Mouse (Mus musculus): ENCODE measurements around the gene Lypd6. TPM values are rescaled to one million over a fixed set of nuclear protein-coding genes. Genes with fewer than 3 reads are reported as not detected.

Gene Lypd6
- polyA plus RNA-seq, 1 experiment: 3.1 TPM

DNA sequence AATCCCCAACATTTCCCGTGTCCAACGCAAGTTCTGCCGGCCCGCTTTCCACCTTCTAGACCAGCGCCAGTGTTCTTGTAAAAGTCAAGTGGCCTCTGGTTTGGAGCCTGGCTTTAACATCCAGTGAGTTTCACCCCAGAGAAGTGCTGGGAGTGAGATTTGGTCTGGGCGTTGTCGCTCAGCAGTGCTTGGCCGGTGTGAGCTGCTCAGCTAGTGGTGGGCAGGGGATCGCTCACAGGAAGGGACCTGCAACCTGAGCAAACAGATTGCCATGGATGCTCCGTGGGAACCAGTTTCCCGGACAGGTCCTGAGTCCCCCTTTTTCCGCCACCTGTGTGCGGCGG lies 355 bp upstream of the Lypd6 start:
- 3% methylated on average over 14 of the region's 14 CpGs for WGBS
- H3K4me3 ChIP-seq (replicated peaks; ENCODE audit: extremely low read depth, low read depth, low read length): peak overlapping the region; percentile 31
- TF ChIP-seq CTCF (IDR thresholded peaks at IDR 0.05; ENCODE audit: insufficient read depth, low read length) (no peak), POLR2A (IDR thresholded peaks at IDR 0.05; ENCODE audit: borderline replicate concordance, extremely low read depth, low read depth, low read length) (no peak)
- H3K4me1 ChIP-seq (ENCODE audit: control insufficient read depth, insufficient read depth, low read length): no peaks in the 10 kb centered on the region
- peak; percentile 39 for DNase-seq

DNA sequence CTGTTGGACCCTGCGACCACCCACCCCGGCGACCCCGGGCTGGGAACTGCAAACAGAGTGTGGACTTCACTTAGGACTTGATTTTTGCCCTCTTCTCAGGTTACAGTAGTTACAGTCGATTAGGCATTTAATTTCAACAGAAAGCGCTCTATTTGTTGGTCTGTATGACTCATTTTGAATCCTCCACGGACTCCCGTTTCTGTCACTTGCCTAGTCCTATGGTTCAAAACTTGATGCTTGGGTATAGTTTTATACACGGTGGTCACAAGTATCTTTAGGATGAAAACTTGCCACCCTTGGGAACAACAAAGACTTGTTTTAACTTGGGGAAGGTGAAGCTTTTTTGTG lies 713 bp downstream of the Lypd6 start:
- WGBS: 1% methylated on average over 9 of the region's 9 CpGs
- DNase-seq: no peak
- no peaks in the 10 kb centered on the region for H3K4me1 ChIP-seq (ENCODE audit: control insufficient read depth, insufficient read depth, low read length)
- peak overlapping the region; percentile 0 for H3K4me3 ChIP-seq (replicated peaks; ENCODE audit: extremely low read depth, low read depth, low read length)
- TF ChIP-seq POLR2A (IDR thresholded peaks at IDR 0.05; ENCODE audit: borderline replicate concordance, extremely low read depth, low read depth, low read length): no peak
- no peak for TF ChIP-seq CTCF (IDR thresholded peaks at IDR 0.05; ENCODE audit: insufficient read depth, low read length)

DNA sequence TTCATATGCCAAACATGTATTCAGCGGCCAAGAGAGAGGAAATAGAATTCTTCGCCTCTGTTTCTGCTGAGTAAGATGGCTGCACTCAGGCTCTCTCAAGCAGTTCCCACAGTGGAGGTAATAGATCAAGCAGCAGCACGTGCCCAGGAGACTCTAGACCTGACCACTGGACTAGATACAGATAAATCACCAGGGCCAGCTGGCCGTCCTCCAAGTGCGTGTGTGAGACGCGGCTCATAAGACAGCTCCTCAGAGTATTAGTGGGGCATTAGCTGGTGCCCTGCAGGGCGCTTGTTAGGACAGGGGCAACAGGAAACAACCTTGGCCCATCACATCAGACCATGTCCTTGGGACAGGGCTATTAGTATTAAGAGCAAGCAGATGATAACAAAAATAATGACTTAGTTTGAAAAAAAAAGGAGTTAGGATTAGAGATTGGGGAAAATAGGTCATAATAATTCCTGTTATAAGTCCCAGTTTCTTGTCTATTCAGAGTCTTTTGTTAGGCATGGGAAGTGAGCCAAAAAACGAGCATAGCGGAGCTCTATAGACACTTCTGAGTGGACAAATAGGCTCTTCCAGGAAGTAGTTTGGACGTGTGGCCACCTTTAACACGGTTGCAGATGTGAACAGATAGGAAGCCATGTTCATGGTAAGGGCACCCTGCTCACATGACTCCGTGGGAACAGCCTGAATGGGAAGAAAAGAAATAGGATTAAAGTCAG lies 3.5 kb downstream of the Lypd6 start:
- H3K4me3 ChIP-seq (replicated peaks; ENCODE audit: extremely low read depth, low read depth, low read length): no peak overlapping the region
- DNase-seq: no peak
- WGBS: 49% methylated on average over 13 of the region's 13 CpGs
- H3K4me1 ChIP-seq (ENCODE audit: control insufficient read depth, insufficient read depth, low read length): no peaks in the 10 kb centered on the region
- TF ChIP-seq CTCF (IDR thresholded peaks at IDR 0.05; ENCODE audit: insufficient read depth, low read length) (no peak), POLR2A (IDR thresholded peaks at IDR 0.05; ENCODE audit: borderline replicate concordance, extremely low read depth, low read depth, low read length) (no peak)

DNA sequence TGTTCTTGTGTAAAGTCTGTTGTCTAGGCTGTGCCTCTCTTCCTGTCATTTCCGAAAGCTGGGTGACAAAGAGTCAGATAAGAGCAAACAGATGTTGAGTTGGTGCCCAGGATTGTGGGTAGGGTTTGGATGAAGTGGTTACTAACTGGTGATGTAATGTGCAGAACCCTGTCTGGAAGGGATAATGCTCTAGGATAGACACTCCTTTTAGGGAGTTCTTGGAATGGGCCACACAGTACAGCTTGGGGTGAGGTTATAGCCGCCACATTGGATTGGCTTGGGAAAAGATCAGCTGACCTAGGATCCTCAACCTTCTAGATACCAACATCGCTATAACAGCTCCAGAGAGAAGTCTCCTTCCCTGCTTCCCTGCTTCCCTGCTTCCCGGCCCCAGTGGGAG lies 5.9 kb downstream of the Lypd6 start:
- H3K4me3 ChIP-seq (replicated peaks; ENCODE audit: extremely low read depth, low read depth, low read length): no peak overlapping the region
- 82% methylated on average over 4 of the region's 4 CpGs for WGBS
- TF ChIP-seq POLR2A (IDR thresholded peaks at IDR 0.05; ENCODE audit: borderline replicate concordance, extremely low read depth, low read depth, low read length): no peak
- no peaks in the 10 kb centered on the region for H3K4me1 ChIP-seq (ENCODE audit: control insufficient read depth, insufficient read depth, low read length)
- no peak for DNase-seq

DNA sequence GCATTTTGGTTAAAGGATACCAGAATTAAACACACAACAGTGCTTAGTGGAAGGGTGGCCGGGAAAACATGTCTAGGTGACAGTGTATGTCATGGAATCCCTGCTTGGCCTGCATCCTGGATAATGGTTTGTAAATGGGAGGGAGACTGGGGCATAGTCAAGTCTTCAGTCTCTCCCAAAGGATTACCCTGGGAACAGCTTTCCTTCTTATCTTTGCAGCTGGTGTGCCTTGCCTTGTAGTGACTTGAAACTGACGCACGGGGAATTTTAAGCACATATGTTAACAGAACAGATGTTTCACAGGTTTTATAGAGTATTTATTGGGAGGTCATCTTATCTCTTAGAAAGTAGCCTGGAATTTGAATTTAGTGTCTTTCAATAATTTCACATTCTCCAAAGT lies 18.5 kb downstream of the Lypd6 start:
- DNase-seq: no peak
- Histone ChIP-seq H3K4me1 (ENCODE audit: control insufficient read depth, insufficient read depth, low read length) (no peaks in the 10 kb centered on the region), H3K4me3 (replicated peaks; ENCODE audit: extremely low read depth, low read depth, low read length) (no peak overlapping the region)
- TF ChIP-seq POLR2A (IDR thresholded peaks at IDR 0.05; ENCODE audit: borderline replicate concordance, extremely low read depth, low read depth, low read length) (no peak), CTCF (IDR thresholded peaks at IDR 0.05; ENCODE audit: insufficient read depth, low read length) (no peak)
- WGBS: 68% methylated on average over 3 of the region's 3 CpGs

DNA sequence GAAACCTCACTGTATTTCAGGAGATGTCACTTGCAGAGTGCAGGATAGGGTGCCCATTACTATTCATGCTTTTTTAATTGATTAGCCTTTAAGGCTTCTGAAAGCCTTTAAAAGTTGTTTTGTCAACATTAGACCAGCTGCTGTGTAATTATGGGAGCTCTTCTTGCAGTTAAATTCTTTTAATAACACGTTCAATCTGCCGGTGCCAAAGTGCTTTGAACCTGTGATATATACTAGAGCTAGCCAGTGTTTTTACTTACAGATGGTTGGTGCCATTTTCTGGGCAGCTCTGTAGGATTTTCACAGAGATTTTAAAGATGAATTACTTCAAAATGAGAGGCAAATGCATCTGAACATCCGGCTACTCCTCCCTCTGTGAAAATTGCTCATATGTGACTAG lies 21.5 kb downstream of the Lypd6 start:
- Histone ChIP-seq H3K4me3 (replicated peaks; ENCODE audit: extremely low read depth, low read depth, low read length) (no peak overlapping the region), H3K4me1 (ENCODE audit: control insufficient read depth, insufficient read depth, low read length) (no peaks in the 10 kb centered on the region)
- no peak for DNase-seq
- TF ChIP-seq POLR2A (IDR thresholded peaks at IDR 0.05; ENCODE audit: borderline replicate concordance, extremely low read depth, low read depth, low read length) (no peak), CTCF (IDR thresholded peaks at IDR 0.05; ENCODE audit: insufficient read depth, low read length) (no peak)
- 80% methylated on average over 3 of the region's 3 CpGs for WGBS

DNA sequence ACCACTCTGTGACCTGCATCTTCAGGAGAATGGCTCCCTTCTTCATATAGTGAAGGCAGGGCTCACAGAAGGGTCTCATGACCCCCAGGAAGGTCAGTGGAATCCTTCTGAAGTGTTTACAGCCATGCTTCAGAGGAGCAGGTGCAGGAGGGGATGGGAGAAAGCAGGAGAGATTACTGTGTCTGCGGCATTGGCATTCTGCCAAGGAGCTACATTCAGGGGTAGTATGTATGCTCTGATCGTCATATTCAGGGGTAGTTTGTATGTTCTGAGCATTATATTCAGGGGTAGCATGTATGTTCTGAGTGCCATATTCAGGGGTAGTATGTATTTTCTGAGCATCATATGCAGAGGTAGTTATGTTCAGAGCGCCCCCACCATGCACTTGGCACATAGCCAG lies 30.1 kb downstream of the Lypd6 start:
- TF ChIP-seq POLR2A (IDR thresholded peaks at IDR 0.05; ENCODE audit: borderline replicate concordance, extremely low read depth, low read depth, low read length) (no peak), CTCF (IDR thresholded peaks at IDR 0.05; ENCODE audit: insufficient read depth, low read length) (no peak)
- WGBS: 63% methylated on average over 3 of the region's 3 CpGs
- H3K4me3 ChIP-seq (replicated peaks; ENCODE audit: extremely low read depth, low read depth, low read length): no peak overlapping the region
- no peak for DNase-seq
- H3K4me1 ChIP-seq (ENCODE audit: control insufficient read depth, insufficient read depth, low read length): no peaks in the 10 kb centered on the region

DNA sequence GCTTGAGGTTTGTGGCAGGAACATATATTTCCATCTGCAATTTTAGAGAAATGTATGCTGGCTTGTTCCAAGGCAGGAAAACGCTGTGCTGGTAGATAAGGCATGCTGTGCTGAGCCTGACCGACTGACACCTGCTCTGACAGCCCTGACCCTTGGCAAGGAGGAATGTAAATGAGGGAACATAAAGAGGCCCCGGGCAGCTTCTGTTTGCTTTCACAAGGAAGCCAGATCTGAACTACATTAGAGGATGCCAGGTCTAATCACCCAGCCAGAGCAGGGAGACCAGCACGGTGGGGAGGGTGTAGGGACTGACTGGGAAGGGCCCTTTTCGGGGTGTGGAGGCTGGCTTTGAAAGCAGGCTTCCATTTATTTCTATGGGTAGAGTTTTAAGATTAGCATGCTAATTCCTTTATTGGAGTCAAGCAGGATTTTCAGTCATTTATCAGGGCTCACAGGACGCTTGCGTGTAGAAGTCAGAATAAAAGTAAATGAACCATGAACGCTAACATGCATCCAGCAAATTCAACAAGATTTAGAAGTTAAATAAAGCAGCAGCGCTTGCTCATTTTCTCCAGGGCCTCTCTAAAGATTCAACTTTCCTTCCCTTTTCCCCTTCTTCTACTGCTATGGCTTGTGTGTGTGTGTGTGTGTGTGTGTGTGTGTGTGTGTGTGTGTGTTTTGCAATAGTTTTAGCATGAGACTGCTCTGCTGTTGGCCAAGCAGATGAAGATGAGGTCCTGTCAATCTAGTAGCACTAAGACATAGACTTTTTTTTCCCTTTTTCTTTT lies 34.3 kb downstream of the Lypd6 start:
- WGBS: 35% methylated on average over 9 of the region's 9 CpGs
- no peaks in the 10 kb centered on the region for H3K4me1 ChIP-seq (ENCODE audit: control insufficient read depth, insufficient read depth, low read length)
- H3K4me3 ChIP-seq (replicated peaks; ENCODE audit: extremely low read depth, low read depth, low read length): no peak overlapping the region
- DNase-seq: no peak
- TF ChIP-seq CTCF (IDR thresholded peaks at IDR 0.05; ENCODE audit: insufficient read depth, low read length) (no peak), POLR2A (IDR thresholded peaks at IDR 0.05; ENCODE audit: borderline replicate concordance, extremely low read depth, low read depth, low read length) (no peak)

DNA sequence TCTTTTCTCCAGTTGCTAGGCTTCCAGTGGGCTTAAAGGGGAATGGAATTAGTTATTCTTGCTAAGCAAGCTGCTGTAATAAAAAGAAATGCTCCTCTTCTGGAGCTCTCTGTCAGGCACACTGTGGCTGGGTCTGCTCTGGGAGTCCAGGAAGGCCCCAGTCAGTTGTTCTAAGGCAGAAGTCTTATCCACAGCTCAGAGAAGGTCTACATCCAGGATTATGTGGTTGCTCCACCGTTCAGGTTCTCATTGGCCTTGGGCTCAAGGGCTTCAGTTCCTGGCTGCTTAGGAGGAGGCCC lies 34.9 kb downstream of the Lypd6 start:
- TF ChIP-seq CTCF (IDR thresholded peaks at IDR 0.05; ENCODE audit: insufficient read depth, low read length): no peak
- TF ChIP-seq POLR2A (IDR thresholded peaks at IDR 0.05; ENCODE audit: borderline replicate concordance, extremely low read depth, low read depth, low read length): no peak
- H3K4me3 ChIP-seq (replicated peaks; ENCODE audit: extremely low read depth, low read depth, low read length): no peak overlapping the region
- DNase-seq: no peak
- 75% methylated on average over 1 of the region's 1 CpGs for WGBS
- no peaks in the 10 kb centered on the region for H3K4me1 ChIP-seq (ENCODE audit: control insufficient read depth, insufficient read depth, low read length)

DNA sequence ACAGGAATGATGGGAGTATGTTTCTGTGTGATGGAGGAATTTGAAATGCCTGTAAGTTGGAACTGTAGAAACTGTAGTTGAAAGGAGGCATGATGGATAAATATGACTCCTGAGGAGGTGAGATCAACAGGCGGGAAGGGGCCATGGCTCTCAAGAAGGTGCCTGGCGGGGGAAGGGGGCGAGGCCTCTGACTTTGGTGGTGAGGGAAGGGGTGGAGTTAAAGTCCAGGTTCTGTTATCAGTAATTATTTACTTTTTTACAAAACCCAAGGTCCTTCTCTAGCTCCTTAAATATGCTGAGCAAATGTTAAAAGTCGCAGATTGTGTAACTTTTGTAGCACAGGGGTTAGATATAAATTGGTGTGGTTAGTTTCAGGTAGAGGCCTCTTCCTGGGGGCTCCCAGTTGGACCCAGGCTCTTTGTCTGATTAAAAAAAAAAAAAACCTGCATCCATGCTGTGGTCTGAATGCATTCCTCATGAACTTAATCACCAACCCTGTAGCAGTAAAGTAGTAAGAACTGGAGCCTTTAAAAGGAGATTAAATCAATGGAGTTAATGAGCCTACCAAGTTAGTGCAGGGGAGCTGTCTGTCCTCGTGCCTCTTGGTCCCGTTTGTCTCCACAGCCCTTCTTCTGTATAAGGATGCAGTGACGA lies 37.7 kb downstream of the Lypd6 start:
- TF ChIP-seq POLR2A (IDR thresholded peaks at IDR 0.05; ENCODE audit: borderline replicate concordance, extremely low read depth, low read depth, low read length) (no peak), CTCF (IDR thresholded peaks at IDR 0.05; ENCODE audit: insufficient read depth, low read length) (no peak)
- WGBS: 55% methylated on average over 7 of the region's 7 CpGs
- H3K4me3 ChIP-seq (replicated peaks; ENCODE audit: extremely low read depth, low read depth, low read length): no peak overlapping the region
- DNase-seq: no peak
- H3K4me1 ChIP-seq (ENCODE audit: control insufficient read depth, insufficient read depth, low read length): no peaks in the 10 kb centered on the region

All from lung, adult 2 months (tissue).